Mouse (Mus musculus) retina, adult 2 months (tissue): ENCODE results near the gene 5031410I06Rik.
"Not testable (repeated sequence)": the region's sequence is repeated elsewhere in the genome, so short reads cannot be mapped to it uniquely, and the experiment has no call there.

Experiments
- DNase-seq: peaks from one replicate; pipeline ENCODE4 v3.0.0-alpha.2; 2012; ENCODE audit warnings: low read depth, low spot score

Gene 5031410I06Rik

GRCm38 (mm10) chr5:26105262-26105661, at the start of gene 5031410I06Rik:
TSS of gene 5031410I06Rik (minus strand) at chr5:26105362.
- DNase-seq, result not testable (repeated sequence)

- no peak for DNase-seq
These were observed 37.7 kb upstream of the 5031410I06Rik start for GRCm38 (mm10) chr5:26142891-26143290.

GRCm38 (mm10) chr5:26121321-26121720, 16.2 kb upstream of the 5031410I06Rik start, which contains the start of gene Gm10220:
TSS of gene Gm10220 (minus strand) at chr5:26121421.
- DNase-seq, result not testable (repeated sequence)

GRCm38 (mm10) chr5:26089191-26089590, 16.0 kb downstream of the 5031410I06Rik start, which contains the start of gene Gm10471:
TSS of gene Gm10471 (minus strand) at chr5:26089291.
- DNase-seq, result not testable (repeated sequence)

- DNase-seq, result not testable (repeated sequence)
These were observed 26.1 kb downstream of the 5031410I06Rik start for GRCm38 (mm10) chr5:26079023-26079422.

- no peak for DNase-seq
These were observed 34.4 kb downstream of the 5031410I06Rik start for GRCm38 (mm10) chr5:26070716-26071115.

GRCm38 (mm10) chr5:26058481-26058880, 46.7 kb downstream of the 5031410I06Rik start, which contains the start of gene Gm7347:
TSS of gene Gm7347 (minus strand) at chr5:26058581.
- DNase-seq, result not testable (repeated sequence)
